ENCODE assay signal across 12 mouse cellular contexts in genomic region chr3:65884571-65885011, GRCm38 (mm10).
DNase-seq lines count a peak whose midpoint lies in the region; ATAC-seq and TF ChIP-seq lines count a peak whose summit lies in the region.
"Had no signal": no experiment of that assay in that cellular context is flagged by ENCODE, and none has a peak within 500 bp of the region (broad histone marks: within the 10 kb centered on the region; RNA-seq: fewer than 3 reads in every experiment).

No protein-coding gene starts in this region.

- no peak for ATAC-seq in forebrain, embryonic 16.5 days
- no peak for ATAC-seq in megakaryocyte progenitor cell, adult 5-6 weeks (replicated peaks; ENCODE audit: poor library complexity)

- H3K9ac ChIP-seq in forebrain, embryonic 16.5 days (replicated peaks; ENCODE audit: low read depth, low read length), result no peak overlapping the region

- H3K4me1 ChIP-seq in cerebellum, adult 2 months (ENCODE audit: control insufficient read depth, insufficient read depth, low read length), result peaks cover 6% of the 10 kb centered on the region; the same call in 1 of the 2 replicates
- no peaks in the 10 kb centered on the region for H3K4me1 ChIP-seq in forebrain, embryonic 16.5 days (replicated peaks; ENCODE audit: control insufficient read depth, insufficient read depth, low read length)

- no peak for TF ChIP-seq POLR2A in cerebellum, adult 2 months (IDR thresholded peaks at IDR 0.05; ENCODE audit: borderline replicate concordance, insufficient read depth, low read length)

- no peak overlapping the region for H3K4me3 ChIP-seq in cerebellum, adult 2 months (replicated peaks; ENCODE audit: insufficient read depth, low read depth, low read length)
- no peak overlapping the region for H3K4me3 ChIP-seq in forebrain, embryonic 16.5 days (replicated peaks; ENCODE audit: low read length)
- H3K4me3 ChIP-seq: megakaryocyte, embryonic 14.5 days had no signal

- H3K36me3 ChIP-seq in forebrain, embryonic 16.5 days (ENCODE audit: control insufficient read depth, insufficient read depth), result no peaks in the 10 kb centered on the region

- no peak overlapping the region for H3K4me2 ChIP-seq in forebrain, embryonic 16.5 days (ENCODE audit: low read length)

- peak; percentile 94 for DNase-seq in brain, adult 2 months (ENCODE audit: low read depth, low spot score)
- DNase-seq in cerebellum, adult 2 months, result peak; percentile 68 to 88
- DNase-seq in layer of hippocampus, adult 9-11 months, result peak; percentile 75
- peak; percentile 68 for DNase-seq in lung, postnatal 25 days (ENCODE audit: low spot score)
- no peak for DNase-seq in embryo, embryonic 10 days (ENCODE audit: low spot score)
- DNase-seq: adrenal gland, postnatal 10 days; heart, postnatal 10 days; spleen, adult 18-20 months; thymus, postnatal 4 days had no signal

- WGBS in cerebellum, adult 2 months, result 20% methylated on average over 10 of the region's 10 CpGs
- WGBS in forebrain, embryonic 16.5 days, result 85% methylated on average over 10 of the region's 10 CpGs

- TF ChIP-seq CTCF in cerebellum, adult 2 months (IDR thresholded peaks at IDR 0.05; ENCODE audit: borderline replicate concordance, insufficient read depth, low read depth, low read length), result no peak

- no peaks in the 10 kb centered on the region for H3K27me3 ChIP-seq in cerebellum, adult 2 months (ENCODE audit: control insufficient read depth, insufficient read depth, low read length)
- no peaks in the 10 kb centered on the region for H3K27me3 ChIP-seq in forebrain, embryonic 16.5 days (replicated peaks; ENCODE audit: control insufficient read depth, insufficient read depth, low read length)

- H3K27ac ChIP-seq in cerebellum, adult 2 months (ENCODE audit: insufficient read depth, low read length), result no peak overlapping the region
- H3K27ac ChIP-seq in forebrain, embryonic 16.5 days (ENCODE audit: low read length), result no peak overlapping the region

- no peaks in the 10 kb centered on the region for H3K9me3 ChIP-seq in forebrain, embryonic 16.5 days (ENCODE audit: control insufficient read depth, low read length)
- H3K9me3 ChIP-seq: megakaryocyte, embryonic 14.5 days had no signal
